Mouse (Mus musculus): ENCODE measurements at regions not wholly inside any gene's neighbourhood (a gene's known extent, or its start where the extent isn't known, plus 50 kb on each side); places are given as distances from the start of the nearest gene placed in this dataset.

GRCm38 (mm10) chr2:45197955-45198631 is 80.9 kb upstream of the Zeb2 start:
- DNase-seq (ENCODE audit: low spot score in 2 of 2) = no peak

GRCm38 (mm10) chr2:45197342-45197741 is 80.1 kb upstream of the Zeb2 start:
- no peak for DNase-seq (ENCODE audit: low spot score in 2 of 2)

DNA sequence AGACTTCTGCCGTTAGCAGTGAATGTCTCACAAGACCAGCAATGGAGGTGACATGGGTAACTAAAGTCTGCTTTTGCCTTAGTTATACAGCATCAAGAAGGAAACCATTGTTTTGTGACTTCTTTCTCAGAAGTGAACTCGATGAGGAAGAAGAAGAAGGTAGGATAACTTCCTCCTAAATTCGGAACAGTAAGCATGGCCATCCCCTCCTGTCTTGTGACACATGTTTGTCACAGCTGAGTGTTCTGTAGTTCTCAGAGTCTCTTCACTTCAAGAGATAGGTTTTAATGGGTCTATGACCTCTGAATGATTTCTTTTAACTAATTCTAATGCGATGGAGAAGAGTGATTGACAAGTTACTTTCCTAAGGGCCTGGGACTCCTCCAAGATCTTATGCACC is 79.3 kb upstream of the Zeb2 start:
- DNase-seq (ENCODE audit: low spot score in 2 of 2) = no peak

- no peak for DNase-seq (ENCODE audit: low spot score in 2 of 2)
Observed at GRCm38 (mm10) chr2:45194335-45194734, 77.1 kb upstream of the Zeb2 start.

GRCm38 (mm10) chr2:45185621-45185999 is 68.4 kb upstream of the Zeb2 start:
- DNase-seq (ENCODE audit: low spot score in 2 of 2) = no peak

- DNase-seq (ENCODE audit: low spot score in 2 of 2) = no peak
Observed at GRCm38 (mm10) chr2:45184704-45185620, 67.8 kb upstream of the Zeb2 start.

DNA sequence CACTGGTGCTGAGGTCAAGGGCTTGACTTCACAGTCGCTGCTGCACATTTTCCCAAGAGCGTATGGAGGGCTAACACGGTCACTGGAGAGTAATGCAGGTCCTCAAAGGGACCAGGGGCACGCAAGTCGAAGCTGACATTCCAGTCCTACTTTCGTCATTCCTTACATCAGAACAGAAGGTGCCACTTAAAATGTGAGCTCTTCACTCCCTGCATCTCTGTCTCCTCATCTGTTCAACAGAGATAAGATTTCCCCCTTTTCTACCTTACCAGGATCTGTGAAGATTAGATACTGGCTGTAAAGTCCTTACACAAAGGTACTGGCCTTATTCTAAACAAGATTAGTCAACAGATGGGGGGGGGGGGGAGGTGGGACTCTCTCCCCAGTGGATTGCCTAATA is 67.0 kb upstream of the Zeb2 start:
- no peak for DNase-seq (ENCODE audit: low spot score in 2 of 2)

GRCm38 (mm10) chr2:45182876-45183275 is 65.7 kb upstream of the Zeb2 start:
- no peak for DNase-seq (ENCODE audit: low spot score in 2 of 2)

DNA sequence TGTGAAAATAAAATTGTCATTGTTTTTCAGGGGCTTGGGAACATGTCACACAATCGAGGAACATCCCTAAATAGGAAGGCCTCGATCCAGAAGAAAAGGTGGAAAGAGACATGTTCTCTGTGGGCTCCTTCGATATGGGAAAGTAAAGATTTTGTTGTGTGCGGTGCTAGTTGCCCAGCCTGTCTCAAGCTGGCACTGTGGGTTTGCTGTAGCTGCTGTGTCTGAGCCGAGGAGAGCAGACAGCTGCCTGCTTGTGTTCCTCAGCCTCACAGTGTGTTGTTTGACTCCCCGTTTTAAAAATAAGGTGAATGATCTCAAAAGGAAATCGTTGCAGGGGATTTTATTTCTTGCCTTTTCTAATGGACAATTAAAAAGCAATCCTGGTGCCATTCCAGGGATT is 64.4 kb upstream of the Zeb2 start:
- no peak for DNase-seq (ENCODE audit: low spot score in 2 of 2)

DNA sequence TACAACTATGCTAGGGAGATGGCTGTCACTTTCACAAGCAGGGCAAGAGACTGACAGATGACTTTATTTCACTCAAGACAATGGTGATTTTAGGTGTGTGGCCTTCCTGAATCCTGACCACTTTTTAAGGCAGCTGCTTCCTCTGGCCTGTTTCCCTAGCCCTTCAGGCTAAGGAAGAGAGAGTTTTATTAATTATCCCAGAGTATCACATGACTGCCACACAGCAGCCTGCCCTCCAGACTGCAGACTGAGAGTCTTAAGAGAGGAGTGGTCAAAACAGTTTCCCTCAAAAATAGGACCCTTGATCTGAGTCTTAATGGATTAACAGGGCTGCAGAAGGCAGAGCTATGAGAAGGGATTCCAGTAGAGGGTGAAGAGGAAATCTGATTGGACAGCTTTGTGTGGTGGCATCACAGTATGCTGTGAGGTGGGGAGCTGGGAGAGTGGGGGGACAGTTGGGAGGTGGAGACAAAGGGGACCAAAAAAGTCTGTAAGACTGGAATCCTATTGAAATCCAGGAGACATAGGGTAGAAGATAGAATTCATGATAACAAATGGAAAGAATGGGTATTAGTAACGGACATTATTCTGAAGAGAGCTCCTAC is 61.8 kb upstream of the Zeb2 start:
- no peak for DNase-seq (ENCODE audit: low spot score in 2 of 2)

GRCm38 (mm10) chr2:45172382-45172781 is 55.2 kb upstream of the Zeb2 start:
- DNase-seq (ENCODE audit: low spot score in 2 of 2) = no peak

GRCm38 (mm10) chr2:45171520-45172173 is 54.5 kb upstream of the Zeb2 start:
- no peak for DNase-seq (ENCODE audit: low spot score in 2 of 2)

GRCm38 (mm10) chr2:45170272-45170671 is 53.1 kb upstream of the Zeb2 start:
- no peak for DNase-seq (ENCODE audit: low spot score in 2 of 2)

- no peak for DNase-seq (ENCODE audit: low spot score in 2 of 2)
Observed at GRCm38 (mm10) chr2:45169429-45170070, 52.4 kb upstream of the Zeb2 start.

GRCm38 (mm10) chr2:45168606-45169005 is 51.4 kb upstream of the Zeb2 start:
- DNase-seq (ENCODE audit: low spot score in 2 of 2) = no peak
